Mouse (Mus musculus): ENCODE measurements around the gene Bhlhe40.

Bhlhe40 gene

GRCm38 (mm10) chr6:108712148-108712547, 51.7 kb downstream of the Bhlhe40 start:
- no peak for DNase-seq (ENCODE audit: inconsistent age in 2 of 2, low spot score in 1 of 2)

GRCm38 (mm10) chr6:108713175-108713974, 52.9 kb downstream of the Bhlhe40 start:
- DNase-seq (ENCODE audit: inconsistent age in 2 of 2, low spot score in 1 of 2) = no peak
